Mouse (Mus musculus) mouse trophoblast stem cell (cell line): ENCODE results near the gene Atpaf1.

Experiments used
- in situ Hi-C, 2 experiments: fragments of 300-500 bp; cut with MseI, MboI; formaldehyde crosslinking; loops; 2 replicates in 1 of 2; 3 replicates in 1 of 2; pipeline ENCODE4 v1.15.1; 2025

The Atpaf1 gene

GRCm38 (mm10) chr4:115784769-115785510 lies at the start of gene Atpaf1:
Gene Atpaf1, plus strand, starts transcription at chr4:115784812.
- in situ Hi-C loops = no loop called here

GRCm38 (mm10) chr4:115734867-115735266 lies 49.7 kb upstream of the Atpaf1 start:
- in situ Hi-C loops = loop anchor here in 1 of 2 experiments (5.0 kb wide), 1 partner anchor 162 kb away; no protein-coding TSS in a partner anchor

GRCm38 (mm10) chr4:115737551-115738041 lies 47.0 kb upstream of the Atpaf1 start, which contains the start of gene Efcab14:
Gene Efcab14, plus strand, starts transcription at chr4:115737744.
- in situ Hi-C loops = no loop called here

- in situ Hi-C loops = no loop called here
Observed at GRCm38 (mm10) chr4:115738481-115738985, 46.1 kb upstream of the Atpaf1 start.

- in situ Hi-C loops = no loop called here
Observed at GRCm38 (mm10) chr4:115742658-115743057, 42.0 kb upstream of the Atpaf1 start.

- in situ Hi-C loops = no loop called here
Observed at GRCm38 (mm10) chr4:115743096-115743495, 41.5 kb upstream of the Atpaf1 start.

- in situ Hi-C loops = no loop called here
Observed at GRCm38 (mm10) chr4:115748181-115748580, 36.4 kb upstream of the Atpaf1 start.

- in situ Hi-C loops = no loop called here
Observed at GRCm38 (mm10) chr4:115749336-115749735, 35.3 kb upstream of the Atpaf1 start.

- in situ Hi-C loops = no loop called here
Observed at GRCm38 (mm10) chr4:115754101-115754500, 30.5 kb upstream of the Atpaf1 start.

- in situ Hi-C loops = no loop called here
Observed at GRCm38 (mm10) chr4:115754851-115755250, 29.8 kb upstream of the Atpaf1 start.

- in situ Hi-C loops = no loop called here
Observed at GRCm38 (mm10) chr4:115761206-115761605, 23.4 kb upstream of the Atpaf1 start.

- in situ Hi-C loops = no loop called here
Observed at GRCm38 (mm10) chr4:115764581-115764980, 20.0 kb upstream of the Atpaf1 start.

- in situ Hi-C loops = no loop called here
Observed at GRCm38 (mm10) chr4:115767647-115768467, 16.8 kb upstream of the Atpaf1 start.

GRCm38 (mm10) chr4:115775056-115775455 lies 9.6 kb upstream of the Atpaf1 start:
- in situ Hi-C loops = no loop called here

GRCm38 (mm10) chr4:115777627-115778026 lies 7.0 kb upstream of the Atpaf1 start:
- in situ Hi-C loops = no loop called here

GRCm38 (mm10) chr4:115780269-115780668 lies 4.3 kb upstream of the Atpaf1 start:
- in situ Hi-C loops = no loop called here

- in situ Hi-C loops = no loop called here
Observed at GRCm38 (mm10) chr4:115780918-115781317, 3.7 kb upstream of the Atpaf1 start, which contains the start of gene Tex38. Gene Tex38, minus strand, starts transcription at chr4:115781018.

GRCm38 (mm10) chr4:115782026-115782805 lies 2.4 kb upstream of the Atpaf1 start:
- in situ Hi-C loops = no loop called here

- in situ Hi-C loops = no loop called here
Observed at GRCm38 (mm10) chr4:115785511-115786034, 961 bp downstream of the Atpaf1 start.

- in situ Hi-C loops = no loop called here
Observed at GRCm38 (mm10) chr4:115790864-115791263, 6.3 kb downstream of the Atpaf1 start.

- in situ Hi-C loops = no loop called here
Observed at GRCm38 (mm10) chr4:115795360-115795759, 10.7 kb downstream of the Atpaf1 start.
